Mouse (Mus musculus) regulatory T cell (primary cell): ENCODE data around the gene Edar.
"Not testable (repeated sequence)": the region's sequence is repeated elsewhere in the genome, so short reads cannot be mapped to it uniquely, and the experiment has no call there.

Source experiments
- in situ Hi-C: fragments of 300-600 bp; cut with MboI, MseI; formaldehyde crosslinking; loops from one replicate; pipeline ENCODE4 v1.15.1; 2025; ENCODE audit warnings: high pct_unique_total_duplicates

The Edar gene

GRCm38 (mm10) chr10:58675533-58675932, at the start of gene Edar:
TSS of gene Edar (minus strand) at chr10:58675654.
- in situ Hi-C loops, result no loop called here

- in situ Hi-C loops, result not testable (repeated sequence)
Observed at GRCm38 (mm10) chr10:58718110-58718509, 42.7 kb upstream of the Edar start, which contains the start of gene Gm17542. TSS of gene Gm17542 (minus strand) at chr10:58718210.

- in situ Hi-C loops, result no loop called here
Observed at GRCm38 (mm10) chr10:58714789-58715148, 39.3 kb upstream of the Edar start.

GRCm38 (mm10) chr10:58713855-58714788, 38.7 kb upstream of the Edar start:
- in situ Hi-C loops, result no loop called here

GRCm38 (mm10) chr10:58713225-58713624, 37.8 kb upstream of the Edar start:
- in situ Hi-C loops, result no loop called here

GRCm38 (mm10) chr10:58709021-58709420, 33.6 kb upstream of the Edar start:
- in situ Hi-C loops, result no loop called here

GRCm38 (mm10) chr10:58700578-58700977, 25.1 kb upstream of the Edar start:
- in situ Hi-C loops, result no loop called here

- in situ Hi-C loops, result no loop called here
Observed at GRCm38 (mm10) chr10:58700160-58700559, 24.7 kb upstream of the Edar start.

GRCm38 (mm10) chr10:58698955-58699354, 23.5 kb upstream of the Edar start:
- in situ Hi-C loops, result no loop called here

GRCm38 (mm10) chr10:58691051-58691450, 15.6 kb upstream of the Edar start:
- in situ Hi-C loops, result no loop called here

- in situ Hi-C loops, result no loop called here
Observed at GRCm38 (mm10) chr10:58679298-58679697, 3.8 kb upstream of the Edar start.

GRCm38 (mm10) chr10:58673278-58674061, 2.0 kb downstream of the Edar start:
- in situ Hi-C loops, result no loop called here

- in situ Hi-C loops, result no loop called here
Observed at GRCm38 (mm10) chr10:58672557-58673277, 2.7 kb downstream of the Edar start.

- in situ Hi-C loops, result no loop called here
Observed at GRCm38 (mm10) chr10:58663868-58664267, 11.6 kb downstream of the Edar start.

- in situ Hi-C loops, result no loop called here
Observed at GRCm38 (mm10) chr10:58663417-58663816, 12.0 kb downstream of the Edar start.

- in situ Hi-C loops, result no loop called here
Observed at GRCm38 (mm10) chr10:58659268-58659986, 16.0 kb downstream of the Edar start.

- in situ Hi-C loops, result no loop called here
Observed at GRCm38 (mm10) chr10:58657731-58658130, 17.7 kb downstream of the Edar start.

GRCm38 (mm10) chr10:58653679-58654078, 21.8 kb downstream of the Edar start:
- in situ Hi-C loops, result no loop called here

GRCm38 (mm10) chr10:58652418-58653394, 22.7 kb downstream of the Edar start:
- in situ Hi-C loops, result no loop called here

GRCm38 (mm10) chr10:58652045-58652417, 23.4 kb downstream of the Edar start:
- in situ Hi-C loops, result no loop called here
